Mouse (Mus musculus) limb, embryonic 14.5 days (tissue): ENCODE results near the gene Trmt10c. TPM values are rescaled to one million over a fixed set of nuclear protein-coding genes. Genes with fewer than 3 reads are reported as not detected.

Experiments
- ATAC-seq: fragments of 200-750 bp; cut with Nextera tagmentation; 2 replicates; pipeline ENCODE4 v1.8.0; 2017; ENCODE audit warnings: low read depth, moderate number of reproducible peaks, moderate TSS enrichment; ENCODE audit not compliant: low FRiP score
- DNase-seq: peaks from one replicate; pipeline ENCODE4 v3.0.0-alpha.2; 2015; ENCODE audit warnings: low spot score
- H3K27ac ChIP-seq: fragments of 300-500 bp; sonication (generic); replicated peaks from 2 replicates; pipeline ENCODE4 v1.5.1; 2014; ENCODE audit warnings: low read depth, mild to moderate bottlenecking, low read length, moderate library complexity, mixed read lengths
- H3K27me3 ChIP-seq: fragments of 300-500 bp; sonication (generic); 2 replicates; pipeline ENCODE4 v1.6.1; 2014; ENCODE audit warnings: low read length, mixed read lengths; ENCODE audit not compliant: control insufficient read depth, insufficient read depth
- H3K36me3 ChIP-seq: fragments of 300-500 bp; sonication (generic); 2 replicates; pipeline ENCODE4 v1.6.1; 2014; ENCODE audit warnings: mild to moderate bottlenecking, low read length, moderate library complexity, mixed read lengths; ENCODE audit not compliant: control insufficient read depth, insufficient read depth
- H3K4me1 ChIP-seq: fragments of 300-500 bp; sonication (generic); 2 replicates; pipeline ENCODE4 v1.6.1; 2014; ENCODE audit warnings: antibody characterized with exemption, low read length, mixed read lengths; ENCODE audit not compliant: control insufficient read depth, insufficient read depth
- H3K4me2 ChIP-seq: fragments of 300-500 bp; sonication (generic); replicated peaks from 2 replicates; pipeline ENCODE4 v1.6.1; 2014; ENCODE audit warnings: low read depth, mild to moderate bottlenecking, low read length, moderate library complexity; ENCODE audit not compliant: severe bottlenecking
- H3K4me3 ChIP-seq: fragments of 300-500 bp; sonication (generic); replicated peaks from 2 replicates; pipeline ENCODE4 v1.5.1; 2014; ENCODE audit warnings: low read length
- H3K9ac ChIP-seq: fragments of 300-500 bp; sonication (generic); 2 replicates; pipeline ENCODE4 v1.6.1; 2014; ENCODE audit warnings: mild to moderate bottlenecking, low read depth, low read length, moderate library complexity; ENCODE audit not compliant: severe bottlenecking
- H3K9me3 ChIP-seq: fragments of 300-500 bp; sonication (generic); 2 replicates; pipeline ENCODE4 v1.6.1; 2016; ENCODE audit warnings: low read length; ENCODE audit not compliant: control insufficient read depth
- POLR2A ChIP-seq: fragments of 200-500 bp; IDR thresholded peaks from 2 replicates; pipeline ENCODE4 v1.8.0; 2012; ENCODE audit warnings: inconsistent platforms, mild to moderate bottlenecking, moderate library complexity, borderline replicate concordance; ENCODE audit not compliant: insufficient read depth, insufficient read length; ENCODE audit errors: extremely low read depth
- WGBS: fragments of 180-500 bp; shearing (Covaris S2); extraction: QIAGEN DNeasy Blood & Tissue Kit; methylation state at CpG from one replicate; pipeline ENCODE4 v1.1.7; 2014; 5-methylcytosine and 5-hydroxymethylcytosine counted together
- polyA plus RNA-seq, 2 experiments: library from polyadenylated mRNA; depleted of rRNA in 1 of 2; stranded (reverse) in 1 of 2; unstranded in 1 of 2; fragments of >200 nt; fragmentation: Nextera tagmentation in 1 of 2; extraction: Ambion mirVana in 1 of 2; gene quantifications; 2 replicates each; pipeline versions ENCODE4 v1.2.1 to v1.2.3; 2012 to 2014

Trmt10c gene
- polyA plus RNA-seq, 2 experiments = 11.3 to 26.9 TPM

GRCm38 (mm10) chr16:56027854-56028629 lies 9.6 kb downstream of the Trmt10c start:
- Histone ChIP-seq H3K4me1 (peaks cover 15% of the 10 kb centered on the region), H3K4me2 (peak overlapping the region; percentile 75), H3K27ac (no peak overlapping the region), H3K36me3 (peaks cover 33% of the 10 kb centered on the region), H3K9ac (peak overlapping the region; percentile 95), H3K27me3 (no peaks in the 10 kb centered on the region), H3K4me3 (peak overlapping the region; percentile 93), H3K9me3 (no peaks in the 10 kb centered on the region)
- no peak for ATAC-seq
- no peak for DNase-seq
- TF ChIP-seq POLR2A = no peak
- 35% methylated on average over 12 of the region's 12 CpGs for WGBS

GRCm38 (mm10) chr16:56019660-56020059 lies 18.0 kb downstream of the Trmt10c start:
- WGBS = 96% methylated on average over 7 of the region's 7 CpGs

GRCm38 (mm10) chr16:56014076-56014475 lies 23.5 kb downstream of the Trmt10c start:
- no peaks in the 10 kb centered on the region for H3K9me3 ChIP-seq
- H3K27me3 ChIP-seq = no peaks in the 10 kb centered on the region
- ATAC-seq (no peak), DNase-seq (no peak)
- no peak overlapping the region for H3K9ac ChIP-seq
- 78% methylated on average over 7 of the region's 7 CpGs for WGBS
- H3K4me1 ChIP-seq = no peaks in the 10 kb centered on the region
- H3K4me2 ChIP-seq = no peak overlapping the region
- no peak overlapping the region for H3K4me3 ChIP-seq
- TF ChIP-seq POLR2A = no peak
- peaks cover 34% of the 10 kb centered on the region for H3K36me3 ChIP-seq
- H3K27ac ChIP-seq = no peak overlapping the region

More at GRCm38 (mm10) chr16:56019660-56020059, 18.0 kb downstream of the Trmt10c start:
- H3K4me3 ChIP-seq = no peak overlapping the region
- ATAC-seq (no peak), DNase-seq (no peak)
- H3K9me3 ChIP-seq = no peaks in the 10 kb centered on the region
- H3K27me3 ChIP-seq = no peaks in the 10 kb centered on the region
- TF ChIP-seq POLR2A = no peak
- no peak overlapping the region for H3K27ac ChIP-seq
- no peak overlapping the region for H3K9ac ChIP-seq
- no peak overlapping the region for H3K4me2 ChIP-seq
- H3K4me1 ChIP-seq = no peaks in the 10 kb centered on the region
- peaks cover 63% of the 10 kb centered on the region for H3K36me3 ChIP-seq

- Histone ChIP-seq H3K4me2 (no peak overlapping the region), H3K4me3 (no peak overlapping the region), H3K9ac (no peak overlapping the region), H3K27me3 (no peaks in the 10 kb centered on the region), H3K36me3 (peaks cover 24% of the 10 kb centered on the region), H3K27ac (no peak overlapping the region), H3K9me3 (no peaks in the 10 kb centered on the region), H3K4me1 (no peaks in the 10 kb centered on the region)
- WGBS = 87% methylated on average over 10 of the region's 10 CpGs
- no peak for TF ChIP-seq POLR2A
- DNase-seq (no peak), ATAC-seq (no peak)
These were observed 24.6 kb downstream of the Trmt10c start for GRCm38 (mm10) chr16:56012789-56013743.

GRCm38 (mm10) chr16:56008862-56009261 lies 28.8 kb downstream of the Trmt10c start:
- no peak for TF ChIP-seq POLR2A
- Histone ChIP-seq H3K4me3 (no peak overlapping the region), H3K27ac (no peak overlapping the region), H3K36me3 (peaks cover 37% of the 10 kb centered on the region), H3K4me1 (no peaks in the 10 kb centered on the region), H3K4me2 (no peak overlapping the region), H3K9me3 (no peaks in the 10 kb centered on the region), H3K27me3 (no peaks in the 10 kb centered on the region), H3K9ac (no peak overlapping the region)
- ATAC-seq (no peak), DNase-seq (no peak)
- WGBS = 92% methylated on average over 1 of the region's 1 CpGs
